Mouse (Mus musculus): ENCODE data around the gene Rab11fip3. TPM values are rescaled to one million over a fixed set of nuclear protein-coding genes. Genes with fewer than 3 reads are reported as not detected.
"Not testable (repeated sequence)": the region's sequence is repeated elsewhere in the genome, so short reads cannot be mapped to it uniquely, and the experiment has no call there.

The Rab11fip3 gene
- polyA plus RNA-seq, 1 experiment: 98.1 TPM

- DNase-seq (ENCODE audit: extremely low spot score in 1 of 2, low spot score in 1 of 2): peak in 1 of 2 experiments; percentile 47
Observed at GRCm38 (mm10) chr17:26042599-26043248, 26.6 kb downstream of the Rab11fip3 start.

DNA sequence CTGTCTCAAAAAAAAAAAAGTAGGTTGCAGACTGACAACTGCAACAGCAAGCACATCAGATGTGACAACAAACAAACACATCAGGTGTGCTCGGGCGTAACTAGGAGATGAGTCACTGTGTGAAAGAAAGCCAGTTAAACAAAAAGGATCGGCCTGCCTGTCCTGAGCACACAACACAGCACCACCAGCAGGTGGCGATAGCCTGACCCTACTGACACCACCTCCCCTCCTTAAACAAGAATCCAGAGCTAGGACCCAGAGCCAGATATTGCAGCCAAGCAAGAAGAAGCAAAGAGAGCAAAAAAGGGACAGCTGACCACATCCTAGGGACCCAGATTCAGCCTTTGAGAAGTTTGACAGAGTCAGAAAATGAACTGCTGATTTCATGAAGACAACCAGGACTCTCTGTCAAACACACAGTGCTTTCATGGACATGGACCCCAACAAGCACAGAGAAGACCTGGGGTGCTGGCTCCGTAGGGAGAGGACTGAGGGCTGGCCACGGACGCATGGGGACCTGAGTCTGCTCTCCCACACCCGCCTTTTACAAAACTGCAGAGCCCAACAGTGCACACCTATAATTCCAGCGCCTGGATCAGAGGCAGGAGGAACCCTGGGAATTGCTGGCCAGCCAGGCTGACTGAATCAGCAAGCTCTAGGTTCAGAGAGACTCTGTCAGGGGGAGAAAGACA, 28.1 kb downstream of the Rab11fip3 start:
- peak in 1 of 2 experiments; percentile 63 for DNase-seq (ENCODE audit: extremely low spot score in 1 of 2, low spot score in 1 of 2)

DNA sequence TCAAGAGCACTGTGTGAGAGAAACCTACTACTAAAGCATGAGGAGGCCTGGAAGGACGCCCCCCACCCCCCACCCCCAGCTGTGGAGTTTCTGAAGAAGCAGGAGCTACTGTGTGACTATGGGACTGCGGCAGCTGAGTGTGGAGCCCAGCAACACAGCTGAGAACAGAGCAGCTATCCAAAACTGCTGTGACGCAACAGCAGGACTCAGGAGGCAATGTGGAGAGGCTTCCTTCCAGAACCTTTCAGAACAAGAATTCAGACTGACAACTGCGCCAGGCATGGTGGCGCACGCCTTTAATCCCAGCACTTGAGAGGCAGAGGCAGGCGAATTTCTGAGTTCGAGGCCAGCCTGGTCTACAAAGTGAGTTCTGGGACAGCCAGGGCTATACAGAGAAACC, 28.6 kb downstream of the Rab11fip3 start:
- DNase-seq (ENCODE audit: extremely low spot score in 1 of 2, low spot score in 1 of 2): not testable (repeated sequence)

DNA sequence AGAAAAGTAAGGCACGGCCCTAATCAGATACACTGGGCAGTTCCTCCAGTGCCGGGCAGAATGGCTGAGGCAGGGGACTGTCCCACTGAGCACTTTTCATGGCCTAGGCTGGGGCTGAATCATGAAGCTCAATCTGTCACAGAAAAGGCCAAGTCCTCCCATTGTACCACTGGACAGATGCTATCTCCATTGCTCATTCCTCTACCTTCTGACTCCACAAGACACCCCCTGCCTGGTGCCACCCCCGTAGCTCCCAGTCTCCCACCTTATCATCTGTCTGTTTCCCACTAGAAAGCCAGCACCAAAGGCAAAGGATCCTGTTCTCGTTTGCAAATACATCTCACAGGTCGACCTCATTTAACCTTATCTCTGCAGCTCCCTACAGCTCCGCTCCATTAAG, 37.3 kb downstream of the Rab11fip3 start:
- peak in 1 of 2 experiments; percentile 37 for DNase-seq (ENCODE audit: extremely low spot score in 1 of 2, low spot score in 1 of 2)

GRCm38 (mm10) chr17:26031583-26031982, 37.8 kb downstream of the Rab11fip3 start:
- DNase-seq (ENCODE audit: extremely low spot score in 1 of 2, low spot score in 1 of 2): peak in 1 of 2 experiments; percentile 59

- peak in 1 of 2 experiments; percentile 30 for DNase-seq (ENCODE audit: extremely low spot score in 1 of 2, low spot score in 1 of 2)
Observed at GRCm38 (mm10) chr17:26028261-26028660, 41.1 kb downstream of the Rab11fip3 start.

- DNase-seq (ENCODE audit: extremely low spot score in 1 of 2, low spot score in 1 of 2): no peak
Observed at GRCm38 (mm10) chr17:26024674-26025073, 44.7 kb downstream of the Rab11fip3 start.

- no peak for DNase-seq (ENCODE audit: extremely low spot score in 1 of 2, low spot score in 1 of 2)
Observed at GRCm38 (mm10) chr17:26023966-26024365, 45.4 kb downstream of the Rab11fip3 start.

DNA sequence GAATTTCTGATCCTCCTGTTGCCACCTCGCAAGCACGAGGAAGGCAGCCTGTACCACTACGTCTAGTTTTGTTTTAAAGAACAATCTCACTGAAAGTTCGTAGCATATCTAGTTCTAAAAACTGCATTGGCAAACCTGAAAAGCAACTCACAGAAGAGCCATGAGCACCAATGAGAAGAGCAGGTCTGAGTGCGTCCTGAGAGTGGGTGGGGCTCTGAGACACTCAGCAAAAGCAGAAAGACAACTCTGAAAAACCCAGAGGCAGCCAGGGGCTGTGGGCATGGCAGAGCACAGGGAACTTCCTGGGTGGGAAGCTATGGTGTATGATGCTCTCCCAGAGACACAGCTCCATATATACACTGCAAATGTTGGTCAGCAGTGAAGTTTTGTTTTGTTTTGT, 46.2 kb downstream of the Rab11fip3 start:
- DNase-seq (ENCODE audit: extremely low spot score in 1 of 2, low spot score in 1 of 2): no peak

- DNase-seq (ENCODE audit: extremely low spot score in 1 of 2, low spot score in 1 of 2): no peak
Observed at GRCm38 (mm10) chr17:26021728-26022341, 47.5 kb downstream of the Rab11fip3 start.

DNA sequence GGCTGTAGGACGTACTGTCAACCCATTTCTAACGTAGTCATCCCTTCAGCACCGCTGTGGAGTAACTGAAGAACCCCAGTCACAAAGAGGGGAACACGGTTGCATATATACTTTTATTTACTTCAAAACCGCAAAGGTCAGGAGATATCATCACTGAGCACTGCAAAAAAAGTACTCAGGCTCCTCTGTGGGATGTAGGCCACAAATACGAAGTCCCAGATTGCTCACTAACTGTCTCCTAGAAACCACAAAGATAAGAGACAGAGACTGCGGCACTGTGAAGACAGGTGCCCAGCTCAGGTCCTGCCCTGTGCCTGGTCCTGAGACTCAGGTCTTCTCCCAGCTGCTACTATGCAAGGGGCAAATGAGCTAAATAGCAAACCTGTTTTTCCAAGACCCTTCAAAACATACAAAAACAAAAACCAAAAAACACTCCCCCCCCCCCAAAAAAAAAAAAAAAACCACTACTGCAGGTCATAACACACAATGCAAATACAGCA, 48.5 kb downstream of the Rab11fip3 start:
- DNase-seq (ENCODE audit: extremely low spot score in 1 of 2, low spot score in 1 of 2): no peak

DNA sequence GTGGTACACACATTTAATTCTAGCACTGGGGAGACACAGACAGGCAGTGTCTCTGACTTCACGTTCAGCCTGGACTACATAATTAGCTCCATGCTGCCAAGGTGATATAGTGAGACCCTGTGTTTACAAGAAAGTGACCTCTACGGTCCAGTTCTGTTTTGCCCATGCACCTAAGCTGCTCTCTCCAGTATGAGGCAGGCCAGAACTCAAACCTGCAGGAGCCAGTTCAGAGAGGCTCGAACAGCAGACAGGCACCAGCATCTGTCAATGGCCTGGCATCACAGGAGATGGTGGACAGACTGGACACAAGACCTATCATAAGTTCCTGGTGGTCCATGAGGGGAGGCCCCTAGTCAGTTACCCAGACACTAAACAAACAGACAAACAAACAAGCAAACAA, 51.0 kb downstream of the Rab11fip3 start:
- no peak for DNase-seq (ENCODE audit: extremely low spot score in 1 of 2, low spot score in 1 of 2)

GRCm38 (mm10) chr17:26017949-26018348, 51.4 kb downstream of the Rab11fip3 start:
- DNase-seq (ENCODE audit: extremely low spot score in 1 of 2, low spot score in 1 of 2): peak in 1 of 2 experiments; percentile 23

DNA sequence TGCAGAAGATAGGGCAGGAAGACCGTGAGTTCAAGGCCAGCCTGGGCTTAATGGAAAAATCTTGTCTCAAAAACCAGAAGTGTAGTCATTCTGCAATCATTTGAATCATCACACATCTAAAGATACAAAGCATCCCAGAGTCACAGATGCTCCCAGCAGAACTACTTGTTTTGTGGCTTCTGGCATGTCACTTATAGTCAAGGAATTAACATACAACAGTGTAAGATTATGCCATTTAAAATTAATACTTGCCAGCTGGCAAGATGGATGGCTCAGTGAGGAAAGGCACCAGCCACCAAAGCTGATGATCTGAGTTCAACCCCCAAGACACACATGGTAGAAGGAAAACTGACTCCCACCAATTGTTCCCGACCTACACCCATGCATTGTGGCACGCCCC, 52.3 kb downstream of the Rab11fip3 start:
- no peak for DNase-seq (ENCODE audit: extremely low spot score in 1 of 2, low spot score in 1 of 2)

DNA sequence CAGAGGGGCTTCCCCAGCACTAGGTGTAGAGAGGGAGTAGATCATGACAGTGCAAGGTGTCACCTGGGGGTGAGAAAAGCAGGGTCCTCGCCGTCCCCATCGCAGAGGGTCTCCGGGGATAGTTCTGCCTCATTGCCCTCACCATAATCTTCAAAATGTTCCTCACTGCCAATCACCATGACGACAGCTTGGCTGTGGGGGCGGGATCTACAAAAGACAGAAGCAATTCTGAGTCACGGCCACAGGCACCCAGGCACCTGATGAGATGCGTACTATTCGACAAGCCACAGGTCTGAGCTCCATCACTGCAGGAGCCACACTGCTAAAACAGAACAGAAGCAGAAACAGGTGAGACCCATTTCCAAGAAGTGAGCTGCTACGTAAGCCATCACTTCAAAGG, 55.6 kb downstream of the Rab11fip3 start:
- DNase-seq (ENCODE audit: extremely low spot score in 1 of 2, low spot score in 1 of 2): peak; percentile 46 to 70

DNA sequence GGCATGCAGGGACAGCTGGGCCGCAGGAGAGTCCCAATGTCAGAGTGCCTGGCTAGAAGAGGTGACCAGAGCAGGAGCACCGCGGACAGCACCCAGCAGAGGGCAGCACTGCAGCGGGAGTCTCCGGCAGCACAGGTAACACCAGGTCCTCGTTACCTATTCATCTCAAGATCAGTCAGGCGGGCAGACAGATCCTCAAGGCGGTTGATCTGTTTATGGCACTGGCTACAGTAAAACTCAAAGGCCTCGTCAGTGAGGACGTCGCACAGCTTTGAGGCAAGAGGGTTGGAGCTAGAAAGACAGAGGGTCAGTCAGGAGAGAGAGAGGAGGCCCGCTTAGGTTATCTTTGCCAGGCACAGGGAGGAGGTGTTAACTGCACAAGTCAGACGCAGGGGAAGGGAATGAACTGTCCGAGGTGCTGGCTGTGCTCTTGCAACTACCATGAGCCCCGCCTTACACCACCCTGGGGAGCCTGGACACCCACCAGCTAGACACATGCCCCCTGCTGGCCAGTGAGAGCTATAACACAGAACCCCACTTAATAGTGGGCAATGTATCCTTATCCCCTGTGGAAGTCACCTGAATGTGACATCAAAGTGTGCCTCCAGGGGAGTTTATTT, 57.4 kb downstream of the Rab11fip3 start:
- DNase-seq (ENCODE audit: extremely low spot score in 1 of 2, low spot score in 1 of 2): peak in 1 of 2 experiments; percentile 81

GRCm38 (mm10) chr17:26009540-26009939, 59.8 kb downstream of the Rab11fip3 start:
- peak; percentile 69 to 96 for DNase-seq (ENCODE audit: extremely low spot score in 1 of 2, low spot score in 1 of 2)

DNA sequence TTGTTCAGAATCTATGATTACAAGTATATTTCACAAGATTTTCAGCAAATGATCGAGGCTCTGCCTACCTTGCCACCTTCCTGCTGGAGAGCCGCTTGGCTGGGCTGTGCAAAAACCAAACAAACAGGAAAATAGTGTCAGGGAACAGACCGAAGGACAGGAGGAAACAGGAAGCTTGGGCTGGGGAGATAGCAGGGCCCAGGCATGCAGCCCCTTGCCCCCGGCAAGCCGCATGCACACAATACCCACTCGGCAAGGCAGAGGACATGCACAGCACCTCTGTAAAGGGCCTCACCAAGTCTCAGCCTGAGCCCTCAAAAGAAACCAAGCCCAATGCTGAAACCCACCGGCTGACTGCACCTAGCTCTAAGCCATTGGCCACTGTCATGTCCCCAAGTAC, 60.6 kb downstream of the Rab11fip3 start:
- no peak for DNase-seq (ENCODE audit: extremely low spot score in 1 of 2, low spot score in 1 of 2)

DNA sequence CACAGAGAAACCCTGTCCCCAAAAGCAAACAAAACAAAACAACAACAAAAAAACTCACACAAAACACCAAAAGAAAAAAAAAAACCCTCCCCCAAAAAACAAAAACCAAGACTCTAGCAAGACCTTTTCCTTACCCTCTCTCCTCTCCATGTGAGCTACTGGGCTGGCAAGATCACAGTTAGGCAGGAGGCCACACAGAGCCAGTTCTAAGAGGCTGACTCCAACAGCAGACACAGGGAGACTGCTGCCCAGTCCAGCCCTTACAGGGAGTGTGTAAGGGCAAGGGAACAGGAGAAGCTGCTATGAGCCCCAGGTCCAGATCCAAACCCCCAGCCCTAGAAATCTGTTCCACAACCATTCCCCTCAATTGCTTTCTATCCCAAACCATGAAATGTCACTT, 61.0 kb downstream of the Rab11fip3 start:
- DNase-seq (ENCODE audit: extremely low spot score in 1 of 2, low spot score in 1 of 2): no peak

DNA sequence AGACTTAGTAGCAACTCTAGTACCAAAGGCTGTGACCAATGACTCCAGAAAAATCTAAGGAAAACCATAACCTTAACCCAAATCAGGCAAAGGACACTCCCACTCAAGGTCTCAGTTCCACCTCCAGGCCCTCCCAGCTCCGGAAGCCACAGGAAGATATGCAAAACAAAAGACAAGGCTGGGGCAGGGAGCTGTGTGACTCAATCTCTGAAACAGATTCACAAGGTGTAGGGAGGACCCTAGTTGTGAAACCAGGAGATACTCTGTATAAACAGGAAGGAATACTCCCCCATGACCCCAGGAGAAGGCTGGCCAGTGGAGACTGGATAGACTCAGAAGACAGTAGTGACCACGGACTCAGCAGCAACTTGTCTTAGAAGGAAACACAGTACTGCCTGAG, 61.7 kb downstream of the Rab11fip3 start:
- DNase-seq (ENCODE audit: extremely low spot score in 1 of 2, low spot score in 1 of 2): no peak

Data from frontal cortex, adult 2 months (tissue).